Mouse (Mus musculus): ENCODE measurements around the gene Slc44a5. TPM values are rescaled to one million over a fixed set of nuclear protein-coding genes. Genes with fewer than 3 reads are reported as not detected.

Slc44a5 gene
- polyA plus RNA-seq, 1 experiment = not detected

DNA sequence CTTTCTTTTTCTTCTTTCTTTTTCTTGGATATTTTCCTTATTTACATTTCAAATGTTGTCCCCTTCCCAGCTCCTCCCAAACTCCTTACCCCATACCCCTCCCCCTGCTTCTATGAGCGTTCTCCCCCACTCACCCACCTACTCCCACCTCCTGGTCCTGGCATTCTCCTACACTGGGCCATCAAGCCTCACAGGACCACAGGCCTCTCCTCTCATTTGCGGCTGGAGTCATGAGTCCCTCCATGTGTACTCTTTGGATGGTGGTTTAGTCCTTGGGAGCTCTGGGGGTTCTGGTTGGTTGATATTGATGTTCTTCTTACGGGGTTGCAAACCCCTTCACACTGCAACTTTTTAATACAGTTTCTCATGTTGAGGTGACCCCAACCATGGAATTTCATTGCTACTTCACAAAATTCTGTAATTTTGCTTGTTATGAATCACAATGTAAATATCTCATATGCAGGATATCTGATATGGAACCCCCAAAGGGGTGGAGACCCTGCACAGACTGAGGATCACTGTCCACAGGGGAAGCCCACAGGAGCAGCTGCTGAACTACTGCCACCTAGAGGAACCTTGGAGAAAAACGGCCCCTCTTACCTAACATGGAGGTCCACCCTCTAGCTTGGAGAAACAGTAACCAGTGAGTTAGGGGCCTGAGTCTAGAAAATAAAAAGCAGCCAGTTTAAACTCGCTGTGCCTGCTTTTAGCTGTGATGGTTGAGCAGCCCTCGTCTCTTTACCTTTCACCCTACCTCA is 11.4 kb upstream of the Slc44a5 start:
- H3K4me1 ChIP-seq (ENCODE audit: control insufficient read depth, insufficient read depth, low read length) = no peaks in the 10 kb centered on the region
- TF ChIP-seq CTCF (IDR thresholded peaks at IDR 0.05; ENCODE audit: low read depth, low read length) (no peak; the same call in 1 of the 2 replicates), POLR2A (IDR thresholded peaks at IDR 0.05; ENCODE audit: borderline replicate concordance, low read depth, low read length) (no peak)
- H3K27ac ChIP-seq (ENCODE audit: insufficient read depth, low read depth, low read length) = no peak overlapping the region
- no peak overlapping the region for H3K4me3 ChIP-seq (ENCODE audit: insufficient read depth, low read length)

DNA sequence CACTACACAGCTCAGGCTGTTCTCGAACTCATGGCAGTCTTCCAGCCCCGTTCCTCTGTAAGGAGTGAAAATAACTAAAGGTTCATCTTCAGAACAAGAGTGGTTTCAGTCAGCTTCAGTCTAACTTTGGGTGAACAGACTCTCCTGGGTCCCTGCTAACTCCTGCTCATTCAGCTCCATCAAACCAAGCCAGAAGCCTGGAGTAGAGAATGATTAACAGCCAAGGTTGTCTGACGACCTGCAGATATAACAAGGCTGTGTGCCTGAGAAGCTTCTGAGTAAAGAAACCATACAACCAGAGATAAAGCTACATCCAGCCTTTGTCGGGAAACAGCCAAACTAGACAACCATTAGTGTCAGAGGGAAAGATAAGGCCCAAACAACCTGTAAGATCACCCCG is 5.8 kb upstream of the Slc44a5 start:
- Histone ChIP-seq H3K4me3 (ENCODE audit: insufficient read depth, low read length) (no peak overlapping the region), H3K27ac (ENCODE audit: insufficient read depth, low read depth, low read length) (no peak overlapping the region), H3K4me1 (ENCODE audit: control insufficient read depth, insufficient read depth, low read length) (no peaks in the 10 kb centered on the region)
- TF ChIP-seq POLR2A (IDR thresholded peaks at IDR 0.05; ENCODE audit: borderline replicate concordance, low read depth, low read length) (no peak), CTCF (IDR thresholded peaks at IDR 0.05; ENCODE audit: low read depth, low read length) (no peak)

DNA sequence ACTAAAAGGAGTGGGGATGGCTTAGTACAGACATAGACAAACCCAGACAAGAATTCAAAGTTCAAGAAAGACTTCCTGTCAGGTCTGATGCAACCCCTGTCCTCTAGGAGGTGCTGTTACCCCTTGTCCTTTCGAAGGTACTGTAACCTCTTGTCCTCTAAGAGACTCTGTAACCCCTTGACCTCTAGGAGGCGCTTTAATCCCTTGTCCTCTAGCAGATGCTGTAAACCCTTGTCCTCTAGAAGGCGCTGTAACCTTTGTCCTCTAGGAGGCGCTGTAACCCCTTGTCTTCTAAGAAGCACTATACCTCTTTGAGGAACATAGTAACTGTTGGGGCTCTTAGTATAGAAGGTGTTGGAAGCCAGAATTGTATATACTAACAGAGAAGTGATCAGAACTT is 4.7 kb upstream of the Slc44a5 start:
- Histone ChIP-seq H3K27ac (ENCODE audit: insufficient read depth, low read depth, low read length) (no peak overlapping the region), H3K4me3 (ENCODE audit: insufficient read depth, low read length) (no peak overlapping the region), H3K4me1 (ENCODE audit: control insufficient read depth, insufficient read depth, low read length) (no peaks in the 10 kb centered on the region)
- TF ChIP-seq CTCF (IDR thresholded peaks at IDR 0.05; ENCODE audit: low read depth, low read length) = no peak
- TF ChIP-seq POLR2A (IDR thresholded peaks at IDR 0.05; ENCODE audit: borderline replicate concordance, low read depth, low read length) = no peak

DNA sequence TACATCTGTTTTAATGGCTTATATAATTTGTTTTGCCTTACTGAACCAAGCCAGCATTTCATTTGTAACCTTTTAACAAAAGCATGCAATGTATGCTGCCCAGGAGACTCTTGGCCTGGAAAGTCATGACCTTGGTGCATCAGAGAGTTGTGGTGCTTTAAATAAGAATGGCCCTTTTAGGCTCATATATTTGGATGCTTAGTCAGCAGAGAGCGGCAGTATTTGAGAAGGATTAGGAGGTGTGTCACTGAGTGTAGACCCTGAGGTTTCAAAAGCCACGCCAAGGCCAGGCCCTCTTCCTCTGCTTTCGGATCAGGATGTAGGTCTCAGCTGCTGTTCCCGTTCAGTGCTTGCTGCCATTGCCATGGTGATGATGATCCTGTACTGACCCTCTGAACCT is 3.8 kb upstream of the Slc44a5 start:
- H3K4me3 ChIP-seq (ENCODE audit: insufficient read depth, low read length) = no peak overlapping the region
- TF ChIP-seq CTCF (IDR thresholded peaks at IDR 0.05; ENCODE audit: low read depth, low read length) (no peak), POLR2A (IDR thresholded peaks at IDR 0.05; ENCODE audit: borderline replicate concordance, low read depth, low read length) (no peak)
- no peaks in the 10 kb centered on the region for H3K4me1 ChIP-seq (ENCODE audit: control insufficient read depth, insufficient read depth, low read length)
- no peak overlapping the region for H3K27ac ChIP-seq (ENCODE audit: insufficient read depth, low read depth, low read length)

DNA sequence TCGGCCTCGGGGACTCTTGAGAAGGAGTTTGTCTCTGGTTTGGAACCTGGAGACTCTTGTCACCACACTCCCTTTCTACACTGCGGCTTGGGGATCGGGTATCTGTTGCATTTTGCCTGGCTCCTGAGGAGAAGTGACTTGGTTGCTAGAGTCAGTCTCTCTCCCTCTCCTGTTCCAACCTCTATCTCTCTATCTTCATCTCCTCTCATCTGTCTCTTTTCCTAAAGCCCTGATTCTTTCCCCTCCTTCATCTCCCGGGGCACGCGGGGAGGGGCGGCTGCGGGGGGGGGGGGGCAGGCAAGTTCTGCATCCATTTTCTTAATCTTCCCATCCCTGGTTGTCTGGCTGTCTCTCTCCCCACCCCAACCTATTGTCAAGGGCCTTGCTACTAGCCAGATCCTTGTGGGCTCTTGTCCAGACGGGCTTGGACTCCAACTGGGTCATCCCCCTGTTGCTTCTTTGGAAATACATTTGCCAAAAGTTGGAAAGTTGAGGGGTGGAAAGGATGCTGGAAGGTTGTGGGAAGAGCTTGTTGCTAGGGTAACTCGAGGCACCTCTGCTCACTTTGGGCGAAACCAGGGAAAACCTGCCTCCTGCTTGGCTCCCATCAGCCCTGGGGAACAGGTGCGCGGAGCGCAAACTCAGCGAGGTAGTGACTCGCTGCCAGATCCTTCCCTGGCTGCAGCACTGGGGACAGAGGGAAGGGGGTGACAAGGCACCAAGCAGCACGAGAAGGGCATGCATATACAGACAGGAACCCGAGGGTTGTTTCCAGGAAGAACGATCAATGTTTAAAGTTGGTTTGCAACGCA is 919 bp downstream of the Slc44a5 start:
- Histone ChIP-seq H3K4me3 (ENCODE audit: insufficient read depth, low read length) (no peak overlapping the region), H3K4me1 (ENCODE audit: control insufficient read depth, insufficient read depth, low read length) (peaks cover 5% of the 10 kb centered on the region), H3K27ac (ENCODE audit: insufficient read depth, low read depth, low read length) (no peak overlapping the region)
- no peak for TF ChIP-seq POLR2A (IDR thresholded peaks at IDR 0.05; ENCODE audit: borderline replicate concordance, low read depth, low read length)
- no peak for TF ChIP-seq CTCF (IDR thresholded peaks at IDR 0.05; ENCODE audit: low read depth, low read length)

DNA sequence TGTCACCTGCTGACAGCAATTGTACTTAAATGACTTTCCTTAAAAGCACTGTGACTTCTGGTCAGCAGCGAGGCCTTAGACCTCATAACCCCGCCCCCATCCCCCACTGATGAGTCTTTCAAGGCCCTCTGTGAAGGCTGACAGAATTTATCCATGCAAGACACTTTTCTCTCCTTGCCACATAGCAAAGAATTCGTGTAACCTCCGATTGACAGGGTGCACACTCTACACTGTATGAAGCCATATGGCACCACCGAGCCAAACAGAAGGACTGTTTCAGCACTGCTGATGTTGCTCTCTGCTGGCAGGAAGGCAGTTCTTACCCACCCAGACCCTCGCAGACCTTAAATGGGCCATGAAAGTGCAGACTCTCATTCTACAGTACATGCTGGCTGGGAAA is 1.8 kb downstream of the Slc44a5 start:
- peaks cover 5% of the 10 kb centered on the region for H3K4me1 ChIP-seq (ENCODE audit: control insufficient read depth, insufficient read depth, low read length)
- H3K27ac ChIP-seq (ENCODE audit: insufficient read depth, low read depth, low read length) = no peak overlapping the region
- H3K4me3 ChIP-seq (ENCODE audit: insufficient read depth, low read length) = no peak overlapping the region
- TF ChIP-seq POLR2A (IDR thresholded peaks at IDR 0.05; ENCODE audit: borderline replicate concordance, low read depth, low read length) = no peak
- no peak for TF ChIP-seq CTCF (IDR thresholded peaks at IDR 0.05; ENCODE audit: low read depth, low read length)

DNA sequence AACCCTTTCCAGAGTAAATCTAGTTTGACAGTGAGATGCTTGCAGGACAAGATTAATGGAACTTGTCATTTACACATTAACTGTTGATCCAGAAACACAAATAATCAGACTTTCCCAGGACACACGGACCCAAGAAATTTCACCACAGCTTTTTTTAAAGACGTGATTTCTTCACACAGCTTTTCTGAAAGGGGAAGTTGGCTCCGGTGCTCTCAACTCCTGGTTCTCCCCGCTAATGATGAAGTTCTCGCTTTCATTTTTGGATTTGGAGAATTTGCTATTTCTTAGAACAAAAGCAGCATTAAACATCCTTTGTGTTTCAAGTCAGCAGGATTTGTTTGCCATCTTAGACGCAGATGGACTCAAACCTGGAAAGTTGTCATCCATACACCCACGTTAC is 2.6 kb downstream of the Slc44a5 start:
- Histone ChIP-seq H3K27ac (ENCODE audit: insufficient read depth, low read depth, low read length) (no peak overlapping the region), H3K4me1 (ENCODE audit: control insufficient read depth, insufficient read depth, low read length) (peaks cover 5% of the 10 kb centered on the region), H3K4me3 (ENCODE audit: insufficient read depth, low read length) (peak overlapping the region; percentile 11; the same call in 1 of the 2 replicates)
- TF ChIP-seq POLR2A (IDR thresholded peaks at IDR 0.05; ENCODE audit: borderline replicate concordance, low read depth, low read length) = no peak
- TF ChIP-seq CTCF (IDR thresholded peaks at IDR 0.05; ENCODE audit: low read depth, low read length) = no peak

DNA sequence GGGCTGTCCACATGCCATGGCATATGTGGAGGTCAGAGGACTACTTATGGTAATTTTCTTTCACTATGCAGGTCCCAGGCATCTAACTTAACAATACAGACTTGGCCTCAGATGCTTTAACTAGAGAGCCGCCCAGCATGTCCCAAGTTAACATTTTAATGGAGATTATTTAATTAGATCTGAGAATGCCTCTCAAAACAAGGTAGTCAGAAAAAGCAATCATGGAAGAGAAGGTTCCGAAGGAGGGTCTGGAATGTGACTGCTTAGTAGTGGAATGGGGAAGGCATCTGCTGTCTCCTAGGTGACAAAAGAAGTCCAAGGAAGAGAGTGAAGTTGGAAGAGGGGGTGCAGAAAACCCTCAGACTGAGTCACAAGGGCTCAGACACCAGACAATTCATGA is 7.4 kb downstream of the Slc44a5 start:
- Histone ChIP-seq H3K4me1 (ENCODE audit: control insufficient read depth, insufficient read depth, low read length) (peaks cover 2% of the 10 kb centered on the region; the same call in 1 of the 2 replicates), H3K27ac (ENCODE audit: insufficient read depth, low read depth, low read length) (no peak overlapping the region), H3K4me3 (ENCODE audit: insufficient read depth, low read length) (no peak overlapping the region)
- TF ChIP-seq CTCF (IDR thresholded peaks at IDR 0.05; ENCODE audit: low read depth, low read length) = no peak
- no peak for TF ChIP-seq POLR2A (IDR thresholded peaks at IDR 0.05; ENCODE audit: borderline replicate concordance, low read depth, low read length)

DNA sequence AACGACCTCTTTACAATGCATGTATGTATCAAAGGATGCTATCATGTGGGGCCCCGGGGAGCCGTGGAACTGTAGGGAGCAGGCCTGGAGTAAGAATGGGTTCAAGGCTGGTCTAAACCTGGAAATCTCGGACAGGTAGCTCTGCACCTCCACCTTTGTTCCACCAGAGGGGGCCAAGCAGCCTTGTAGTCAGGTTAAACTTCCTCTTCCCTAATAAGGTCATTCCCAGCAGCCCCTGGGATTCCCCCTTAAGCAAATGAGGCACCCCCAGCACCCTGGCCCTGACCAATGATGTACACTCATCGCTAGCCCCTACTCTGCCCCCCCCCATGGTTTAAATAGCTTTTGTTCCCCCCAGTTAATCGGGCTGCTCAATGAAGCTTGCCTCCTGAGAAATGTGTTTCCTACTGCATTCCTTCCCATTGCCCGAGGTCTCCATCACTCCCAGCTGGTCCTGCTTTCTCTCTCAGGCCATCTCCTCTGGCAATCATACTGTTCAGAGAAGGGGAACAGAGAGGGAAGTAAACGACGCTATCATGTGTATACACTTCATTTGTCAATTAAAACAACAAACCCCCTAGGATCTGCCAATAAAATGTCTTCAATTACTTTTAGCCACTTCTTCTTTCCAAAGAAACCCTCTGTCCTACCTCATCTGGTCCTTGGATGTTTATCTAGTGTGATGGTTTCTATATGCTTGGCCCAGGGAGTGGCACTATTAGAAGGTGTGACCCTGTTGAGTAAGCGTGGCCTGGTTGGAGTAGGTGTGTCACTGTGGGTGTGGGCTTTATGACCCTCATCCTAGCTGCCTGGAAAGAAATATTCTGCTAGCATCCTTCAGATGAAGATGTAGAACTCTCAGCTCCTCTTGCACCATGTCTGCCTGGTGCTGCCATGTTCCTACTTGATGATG is 11.4 kb downstream of the Slc44a5 start:
- Histone ChIP-seq H3K4me1 (ENCODE audit: control insufficient read depth, insufficient read depth, low read length) (no peaks in the 10 kb centered on the region), H3K4me3 (ENCODE audit: insufficient read depth, low read length) (no peak overlapping the region), H3K27ac (ENCODE audit: insufficient read depth, low read depth, low read length) (no peak overlapping the region)
- TF ChIP-seq POLR2A (IDR thresholded peaks at IDR 0.05; ENCODE audit: borderline replicate concordance, low read depth, low read length) (no peak), CTCF (IDR thresholded peaks at IDR 0.05; ENCODE audit: low read depth, low read length) (no peak)
